Mouse (Mus musculus): ENCODE measurements around the gene Rpl36a. TPM values are rescaled to one million over a fixed set of nuclear protein-coding genes. Genes with fewer than 3 reads are reported as not detected.

The Rpl36a gene
- polyA plus RNA-seq, 1 experiment from 2014 or later: 608 TPM

DNA sequence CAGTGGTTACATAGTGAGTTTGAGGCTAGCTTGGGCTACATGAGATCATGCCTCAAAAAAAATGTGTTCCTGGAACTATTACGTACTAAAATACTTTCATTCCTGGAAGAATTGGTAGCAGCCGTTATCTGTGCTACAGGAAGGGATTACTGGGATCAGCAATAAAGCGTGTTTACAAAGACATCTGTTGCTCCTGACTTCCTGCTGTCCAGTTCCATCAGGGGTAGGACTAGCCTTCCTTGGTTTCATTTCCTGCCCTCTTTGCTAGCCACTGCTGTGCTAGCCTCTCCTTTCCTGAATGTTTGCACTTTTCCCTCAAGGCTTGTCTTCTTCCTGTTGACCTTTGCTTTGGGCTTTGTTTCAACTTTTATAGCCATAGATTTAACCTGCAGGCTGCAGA is 50.4 kb downstream of the Rpl36a start:
- ATAC-seq (replicated peaks; ENCODE audit: low FRiP score) (no peak), DNase-seq (ENCODE audit: low spot score) (no peak)
- no peaks in the 10 kb centered on the region for H3K9me3 ChIP-seq (ENCODE audit: control insufficient read depth, low read length)
- H3K27me3 ChIP-seq (replicated peaks; ENCODE audit: control insufficient read depth, insufficient read depth, low read length): no peaks in the 10 kb centered on the region; the same call in 1 of the 2 replicates
- WGBS: 53% methylated on average over 3 of the region's 3 CpGs
- no peak overlapping the region for H3K27ac ChIP-seq (ENCODE audit: low read depth, low read length)
- H3K4me1 ChIP-seq (replicated peaks; ENCODE audit: control insufficient read depth, insufficient read depth, low read length): no peaks in the 10 kb centered on the region
- no peak overlapping the region for H3K4me2 ChIP-seq
- no peak overlapping the region for H3K9ac ChIP-seq (ENCODE audit: low read depth, low read length)
- H3K36me3 ChIP-seq (ENCODE audit: control insufficient read depth, insufficient read depth, low read length): no peaks in the 10 kb centered on the region
- H3K4me3 ChIP-seq (ENCODE audit: low read depth, low read length): no peak overlapping the region

Other genes starting within 250 kb of the Rpl36a start
- 0.42 and 0.52 TPM in 2 replicates for gene Drp2, start 181.1 kb upstream of the Rpl36a start, polyA plus RNA-seq (2014; fragmentation: Nextera tagmentation; extraction: Ambion mirVana)
- not detected in 2 replicates for gene Taf7l, start 109.2 kb upstream of the Rpl36a start, polyA plus RNA-seq (2014; fragmentation: Nextera tagmentation; extraction: Ambion mirVana)
- gene Timm8a1, start 43.8 kb upstream of the Rpl36a start, polyA plus RNA-seq (2014; fragmentation: Nextera tagmentation; extraction: Ambion mirVana): 194 and 200 TPM in 2 replicates
- 40.2 and 43.5 TPM in 2 replicates for gene Btk, start 2.1 kb upstream of the Rpl36a start, polyA plus RNA-seq (2014; fragmentation: Nextera tagmentation; extraction: Ambion mirVana)
- 8.4 and 8.9 TPM in 2 replicates for gene Gla, start 15.5 kb downstream of the Rpl36a start, polyA plus RNA-seq (2014; fragmentation: Nextera tagmentation; extraction: Ambion mirVana)
- gene Hnrnph2, start 15.5 kb downstream of the Rpl36a start, polyA plus RNA-seq (2014; fragmentation: Nextera tagmentation; extraction: Ambion mirVana): 134 and 153 TPM in 2 replicates
- gene Armcx4, start 100.9 kb downstream of the Rpl36a start, polyA plus RNA-seq (2014; fragmentation: Nextera tagmentation; extraction: Ambion mirVana): 1.5 TPM in 2 replicates
- gene Armcx1, start 132.3 kb downstream of the Rpl36a start, polyA plus RNA-seq (2014; fragmentation: Nextera tagmentation; extraction: Ambion mirVana): 21.3 TPM in 2 replicates
- 13.3 and 15.2 TPM in 2 replicates for gene Armcx6, start 165.8 kb downstream of the Rpl36a start, polyA plus RNA-seq (2014; fragmentation: Nextera tagmentation; extraction: Ambion mirVana)
- 34.8 and 42.2 TPM in 2 replicates for gene Armcx3, start 170.9 kb downstream of the Rpl36a start, polyA plus RNA-seq (2014; fragmentation: Nextera tagmentation; extraction: Ambion mirVana)
- 39.5 and 40.7 TPM in 2 replicates for gene Armcx2, start 223.6 kb downstream of the Rpl36a start, polyA plus RNA-seq (2014; fragmentation: Nextera tagmentation; extraction: Ambion mirVana)

Measured in liver, embryonic 11.5 days (tissue).